Mouse (Mus musculus) erythroblast, embryonic 14.5 days (primary cell): Measurements from ENCODE around the gene Trip4.

Source experiments
- GATA1 ChIP-seq: IDR thresholded peaks from 2 replicates; pipeline ENCODE4 v1.6.1; 2012; ENCODE audit warnings: low read length, inconsistent platforms, mixed read lengths
- TAL1 ChIP-seq: IDR thresholded peaks from 3 replicates; pipeline ENCODE4 v1.6.1; 2012; ENCODE audit warnings: low read length, inconsistent platforms, mixed read lengths

- TF ChIP-seq TAL1 (no peak), GATA1 (no peak)
Measured at GRCm38 (mm10) chr9:65793506-65793905, 115.1 kb downstream of the Trip4 start.
